Mouse (Mus musculus): Measurements from ENCODE around the gene Adam8.

The Adam8 gene

GRCm38 (mm10) chr7:139967175-139967574 is 25.2 kb downstream of the Adam8 start:
- CTCF ChIA-PET = interaction anchor here in 1 of 4 experiments (0.6 kb wide), 1 partner anchor 919 kb away, joined by 3 read pairs; no protein-coding TSS in a partner anchor
- POLR2A ChIA-PET = no interaction called here

GRCm38 (mm10) chr7:139963814-139964213 is 28.5 kb downstream of the Adam8 start:
- POLR2A ChIA-PET = interaction anchor here in 3 of 4 experiments (0.5 to 1.6 kb wide), 7 partner anchors 9 to 480 kb away, joined by 3 to 8 read pairs (median 4); partner anchors contain the start of gene Fuom (in 1 of the 3)
- CTCF ChIA-PET = interaction anchor here in 3 of 4 experiments (0.7 to 1.3 kb wide), 3 partner anchors 31 to 100 kb away, joined by 3 to 4 read pairs (median 4); no protein-coding TSS in a partner anchor

GRCm38 (mm10) chr7:139961141-139961540 is 31.2 kb downstream of the Adam8 start:
- ChIA-PET CTCF (interaction anchor here in 1 of 4 experiments (0.6 to 0.7 kb wide), 2 partner anchors 8 to 70 kb away, joined by 3 to 19 read pairs; no protein-coding TSS in a partner anchor), POLR2A (interaction anchor here in 3 of 4 experiments (0.5 to 2.8 kb wide), 6 partner anchors 10 to 1808 kb away, joined by 3 to 8 read pairs (median 3); no protein-coding TSS in a partner anchor)

GRCm38 (mm10) chr7:139957958-139958357 is 34.4 kb downstream of the Adam8 start:
- ChIA-PET CTCF (interaction anchor here in 2 of 4 experiments (0.8 to 1.1 kb wide), 2 partner anchors 11 kb away, joined by 3 to 4 read pairs; no protein-coding TSS in a partner anchor), POLR2A (interaction anchor here (0.6 to 2.0 kb wide), 8 partner anchors 8 to 17 kb away, joined by 3 to 5 read pairs (median 4); partner anchors contain the start of gene Utf1 (in 2 of the 4))

- CTCF ChIA-PET = interaction anchor here in 2 of 4 experiments (0.8 to 1.1 kb wide), 2 partner anchors 12 kb away, joined by 3 to 4 read pairs; no protein-coding TSS in a partner anchor
- POLR2A ChIA-PET = interaction anchor here in 3 of 4 experiments (0.6 to 2.0 kb wide), 6 partner anchors 13 to 17 kb away, joined by 3 to 5 read pairs (median 4); partner anchors contain the start of gene Utf1 (in 1 of the 3)
Observed at GRCm38 (mm10) chr7:139957437-139957836, 34.9 kb downstream of the Adam8 start.

- CTCF ChIA-PET = interaction anchor here in 1 of 4 experiments (1.2 kb wide), 1 partner anchor 107 kb away, joined by 4 read pairs; no protein-coding TSS in a partner anchor
Observed at GRCm38 (mm10) chr7:139956658-139957057, 35.7 kb downstream of the Adam8 start.

GRCm38 (mm10) chr7:139955505-139955904 is 36.9 kb downstream of the Adam8 start:
- CTCF ChIA-PET = interaction anchor here in 2 of 4 experiments (0.6 to 2.9 kb wide), 6 partner anchors 14 to 874 kb away, joined by 3 to 20 read pairs (median 4); no protein-coding TSS in a partner anchor
- POLR2A ChIA-PET = interaction anchor here in 2 of 4 experiments (1.0 to 1.8 kb wide), 8 partner anchors 10 to 103 kb away, joined by 3 to 6 read pairs (median 4); partner anchors contain the start of gene Utf1 (in 1 of the 2)

More at GRCm38 (mm10) chr7:139956658-139957057, 35.7 kb downstream of the Adam8 start:
- POLR2A ChIA-PET = interaction anchor here in 2 of 4 experiments (0.6 to 2.0 kb wide), 6 partner anchors 9 to 142 kb away, joined by 3 to 9 read pairs (median 4); no protein-coding TSS in a partner anchor

GRCm38 (mm10) chr7:139951991-139952633 is 40.2 kb downstream of the Adam8 start:
- CTCF ChIA-PET = interaction anchor here in 3 of 4 experiments (0.5 to 1.3 kb wide), 5 partner anchors 8 to 984 kb away, joined by 3 to 11 read pairs (median 6); partner anchors contain the start of gene Utf1 (in 1 of the 3)

GRCm38 (mm10) chr7:139951079-139951478 is 41.3 kb downstream of the Adam8 start:
- CTCF ChIA-PET = interaction anchor here in 3 of 4 experiments (0.6 to 2.4 kb wide), 9 partner anchors 8 to 704 kb away, joined by 3 to 11 read pairs (median 4); no protein-coding TSS in a partner anchor
- POLR2A ChIA-PET = interaction anchor here in 3 of 4 experiments (0.5 to 5.1 kb wide), 23 partner anchors 9 to 1342 kb away, joined by 3 to 31 read pairs (median 4); partner anchors contain the start of genes Echs1 (in 1 of the 3), Kndc1 (in 1 of the 3) and Paox (in 1 of the 3)

More at GRCm38 (mm10) chr7:139951991-139952633, 40.2 kb downstream of the Adam8 start:
- POLR2A ChIA-PET = interaction anchor here in 3 of 4 experiments (0.5 to 5.1 kb wide), 18 partner anchors 8 to 164 kb away, joined by 3 to 31 read pairs (median 4); partner anchors contain the start of genes Utf1 (in 2 of the 3), Echs1 (in 1 of the 3), Kndc1 (in 1 of the 3) and Paox (in 1 of the 3)

- ChIA-PET POLR2A (interaction anchor here (0.5 to 5.1 kb wide), 31 partner anchors 8 to 890 kb away, joined by 3 to 31 read pairs (median 4); partner anchors contain the start of genes Echs1 (in 1 of the 4) and Paox (in 1 of the 4)), CTCF (interaction anchor here in 3 of 4 experiments (0.9 to 2.4 kb wide), 12 partner anchors 10 to 247 kb away, joined by 3 to 11 read pairs (median 4); no protein-coding TSS in a partner anchor)
Observed at GRCm38 (mm10) chr7:139950283-139950971, 41.9 kb downstream of the Adam8 start.

GRCm38 (mm10) chr7:139949893-139950282 is 42.5 kb downstream of the Adam8 start:
- ChIA-PET POLR2A (interaction anchor here in 3 of 4 experiments (0.5 to 5.1 kb wide), 25 partner anchors 8 to 1024 kb away, joined by 3 to 31 read pairs (median 3); no protein-coding TSS in a partner anchor), CTCF (interaction anchor here (0.9 to 2.4 kb wide), 14 partner anchors 9 to 246 kb away, joined by 3 to 11 read pairs (median 4); no protein-coding TSS in a partner anchor)

- CTCF ChIA-PET = interaction anchor here in 2 of 4 experiments (1.0 to 1.2 kb wide), 2 partner anchors 9 to 48 kb away, joined by 3 to 4 read pairs; no protein-coding TSS in a partner anchor
- POLR2A ChIA-PET = interaction anchor here in 3 of 4 experiments (0.6 to 5.8 kb wide), 15 partner anchors 9 to 342 kb away, joined by 3 to 26 read pairs (median 4); partner anchors contain the start of genes 6430531B16Rik (in 1 of the 3) and Echs1 (in 1 of the 3)
Observed at GRCm38 (mm10) chr7:139946032-139946431, 46.3 kb downstream of the Adam8 start.

GRCm38 (mm10) chr7:139945516-139945915 is 46.8 kb downstream of the Adam8 start:
- POLR2A ChIA-PET = interaction anchor here in 3 of 4 experiments (0.6 to 5.8 kb wide), 17 partner anchors 8 to 581 kb away, joined by 3 to 26 read pairs (median 4); partner anchors contain the start of genes 6430531B16Rik (in 1 of the 3) and Echs1 (in 1 of the 3)
- CTCF ChIA-PET = interaction anchor here in 2 of 4 experiments (0.6 to 1.2 kb wide), 3 partner anchors 9 to 49 kb away, joined by 3 to 4 read pairs (median 3); no protein-coding TSS in a partner anchor

GRCm38 (mm10) chr7:139944291-139945240 is 47.8 kb downstream of the Adam8 start:
- ChIA-PET CTCF (interaction anchor here in 3 of 4 experiments (0.6 to 1.7 kb wide), 11 partner anchors 8 to 1111 kb away, joined by 3 to 15 read pairs (median 4); no protein-coding TSS in a partner anchor), POLR2A (interaction anchor here in 3 of 4 experiments (0.6 to 5.8 kb wide), 25 partner anchors 7 to 1505 kb away, joined by 3 to 26 read pairs (median 4); partner anchors contain the start of genes 6430531B16Rik (in 1 of the 3), Tubgcp2 (in 1 of the 3) and Zfp511 (in 1 of the 3))

GRCm38 (mm10) chr7:139943674-139944281 is 48.6 kb downstream of the Adam8 start, which contains the start of gene Utf1:
Gene Utf1, plus strand, starts transcription at chr7:139943789.
- ChIA-PET CTCF (interaction anchor here in 2 of 4 experiments (0.9 to 1.7 kb wide), 6 partner anchors 9 to 1112 kb away, joined by 3 to 6 read pairs (median 4); no protein-coding TSS in a partner anchor), POLR2A (interaction anchor here in 3 of 4 experiments (0.5 to 5.8 kb wide), 18 partner anchors 8 to 1506 kb away, joined by 3 to 26 read pairs (median 4); partner anchors contain the start of genes Tubgcp2 (in 1 of the 3) and Zfp511 (in 1 of the 3))

All from embryonic stem cell, embryonic (primary cell).